Mouse (Mus musculus) T-cell, adult 2 months (primary cell): ENCODE measurements around the gene Bnipl.
A peak's percentile ranks its signal among the peaks of the same experiment; 100 is the strongest.

Experiments used
- DNase-seq: peaks from one replicate; pipeline ENCODE4 v3.0.0; 2022; ENCODE audit warnings: low spot score

The Bnipl gene

GRCm38 (mm10) chr3:95237541-95238099 is 13.4 kb downstream of the Bnipl start:
- no peak for DNase-seq

GRCm38 (mm10) chr3:95235386-95236301 is 15.3 kb downstream of the Bnipl start:
- DNase-seq = no peak

- DNase-seq = no peak
These were observed 17.6 kb downstream of the Bnipl start for GRCm38 (mm10) chr3:95233303-95233980.

- no peak for DNase-seq
These were observed 18.2 kb downstream of the Bnipl start for GRCm38 (mm10) chr3:95232771-95233170.

GRCm38 (mm10) chr3:95231298-95232221 is 19.4 kb downstream of the Bnipl start, which contains the start of gene Mllt11:
Gene Mllt11 (minus strand): TSS chr3:95232171.
- DNase-seq = peak; percentile 65

GRCm38 (mm10) chr3:95230495-95231297 is 20.3 kb downstream of the Bnipl start:
- DNase-seq = no peak

- no peak for DNase-seq
These were observed 21.1 kb downstream of the Bnipl start for GRCm38 (mm10) chr3:95229781-95230494.

GRCm38 (mm10) chr3:95228894-95229780 is 21.9 kb downstream of the Bnipl start:
- DNase-seq = peak; percentile 39

- DNase-seq = peak; percentile 86
These were observed 22.7 kb downstream of the Bnipl start, which contains the start of gene Cdc42se1 for GRCm38 (mm10) chr3:95228148-95228893. Gene Cdc42se1 (plus strand): TSS chr3:95228732.

- no peak for DNase-seq
These were observed 23.8 kb downstream of the Bnipl start for GRCm38 (mm10) chr3:95227214-95227613.

GRCm38 (mm10) chr3:95224295-95224694 is 26.7 kb downstream of the Bnipl start:
- DNase-seq = no peak

- no peak for DNase-seq
These were observed 28.0 kb downstream of the Bnipl start for GRCm38 (mm10) chr3:95223041-95223440.

GRCm38 (mm10) chr3:95218466-95219137 is 32.4 kb downstream of the Bnipl start:
- DNase-seq = no peak

- DNase-seq = peak; percentile 88
These were observed 33.5 kb downstream of the Bnipl start, which contains the start of gene Gabpb2 for GRCm38 (mm10) chr3:95217255-95218134. Gene Gabpb2 (minus strand): TSS chr3:95217916.

- DNase-seq = no peak
These were observed 34.2 kb downstream of the Bnipl start for GRCm38 (mm10) chr3:95216655-95217254.

GRCm38 (mm10) chr3:95213609-95213975 is 37.4 kb downstream of the Bnipl start:
- no peak for DNase-seq
